Mouse (Mus musculus): ENCODE data around the gene Dffa. TPM values are rescaled to one million over a fixed set of nuclear protein-coding genes. Genes with fewer than 3 reads are reported as not detected.

The Dffa gene
- total and polyA plus RNA-seq, 3 experiments, result 23.4 to 44.8 (median 26.8) TPM

DNA sequence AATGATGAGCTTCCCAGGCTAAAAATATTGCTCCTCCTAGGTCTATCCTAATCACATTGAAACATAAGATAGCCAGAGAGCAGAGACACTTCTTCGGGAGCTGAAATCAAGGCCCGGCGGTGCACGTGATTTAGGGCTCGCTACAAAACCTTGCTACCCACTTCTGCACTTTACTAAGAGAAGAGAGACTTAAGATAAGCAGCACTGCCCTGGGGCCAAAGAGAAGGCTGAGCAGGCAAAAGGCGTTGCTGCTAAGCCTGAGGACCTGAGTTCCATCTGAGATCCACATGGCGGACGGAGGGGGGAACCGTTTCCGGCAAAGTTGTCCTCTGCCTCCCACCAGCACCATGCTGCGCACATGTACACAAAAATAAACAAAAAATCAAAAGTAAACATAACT, 5.4 kb upstream of the Dffa start:
- DNase-seq (ENCODE audit: extremely low read depth), result peak; percentile 25
- Histone ChIP-seq H3K36me3 (replicated peaks in 1 of 2; ENCODE audit: control insufficient read depth in 1 of 2, insufficient read depth in 1 of 2, low read length in 1 of 2) (peaks cover 2 to 23% of the 10 kb centered on the region in 2 experiments), H3K9me3 (replicated peaks; ENCODE audit: low read length) (no peaks in the 10 kb centered on the region), H3K4me1 (ENCODE audit: control insufficient read depth in 1 of 2, insufficient read depth in 2 of 2) (peaks cover 6 to 21% of the 10 kb centered on the region in 2 experiments; a peak in 3 of 4 replicates), H3K4me2 (ENCODE audit: insufficient read depth, low read depth, poor library complexity, severe bottlenecking) (peak overlapping the region; percentile 62), H3K27me3 (replicated peaks) (no peaks in the 10 kb centered on the region), H3K9ac (ENCODE audit: insufficient read depth, low read depth) (peak overlapping the region; percentile 70), H3K27ac (ENCODE audit: insufficient read depth, low read depth) (no peak overlapping the region), H3K79me2 (replicated peaks; ENCODE audit: control insufficient read depth, extremely low read depth, insufficient read depth, poor library complexity, severe bottlenecking) (peaks cover 36% of the 10 kb centered on the region), H3K4me3 (replicated peaks in 1 of 3; ENCODE audit: low read depth in 2 of 3, low read length in 2 of 3, poor library complexity in 1 of 3) (peak overlapping the region; percentile 91 to 99 (median 99))
- TF ChIP-seq SMC3 (IDR thresholded peaks at IDR 0.05; ENCODE audit: low read depth, low read length) (no peak), MXI1 (IDR thresholded peaks at IDR 0.05; ENCODE audit: low read depth, low read length) (peak; percentile 75), IRF4 (IDR thresholded peaks at IDR 0.05; ENCODE audit: low read depth, low read length) (no peak), MAZ (IDR thresholded peaks at IDR 0.05; ENCODE audit: low read depth, low read length) (no peak), BHLHE40 (IDR thresholded peaks at IDR 0.05; ENCODE audit: low read depth, low read length) (peak; percentile 78), MAX (IDR thresholded peaks at IDR 0.05; ENCODE audit: low read length) (peak; percentile 64; the same call in 1 of the 2 replicates), E2F4 (IDR thresholded peaks at IDR 0.05; ENCODE audit: insufficient replicate concordance, low read depth, low read length) (no peak), POLR2A (IDR thresholded peaks at IDR 0.05; ENCODE audit: low read depth, low read length) (no peak), USF1 (IDR thresholded peaks at IDR 0.05; ENCODE audit: low read depth, low read length) (no peak; the same call in 1 of the 2 replicates), NRF1 (IDR thresholded peaks at IDR 0.05; ENCODE audit: low read depth, low read length) (0 out of 2 replicates have a peak, but pooled peaks have one; percentile 19), MYC (IDR thresholded peaks at IDR 0.05; ENCODE audit: low read depth, low read length) (peak; percentile 89), ZKSCAN1 (IDR thresholded peaks at IDR 0.05; ENCODE audit: borderline replicate concordance, low read depth, low read length) (no peak)
- in situ Hi-C loops (cut with MboI; ENCODE audit: low pct_ligation_motif_present, low pct_unique_long_range_greater_than_20kb, low sequenced_read_pairs), result no loop called here
- dilution Hi-C loops (cut with MboI; ENCODE audit: extremely low pct_ligation_motif_present, extremely low pct_unique_long_range_greater_than_20kb, low sequenced_read_pairs), result no loop called here

DNA sequence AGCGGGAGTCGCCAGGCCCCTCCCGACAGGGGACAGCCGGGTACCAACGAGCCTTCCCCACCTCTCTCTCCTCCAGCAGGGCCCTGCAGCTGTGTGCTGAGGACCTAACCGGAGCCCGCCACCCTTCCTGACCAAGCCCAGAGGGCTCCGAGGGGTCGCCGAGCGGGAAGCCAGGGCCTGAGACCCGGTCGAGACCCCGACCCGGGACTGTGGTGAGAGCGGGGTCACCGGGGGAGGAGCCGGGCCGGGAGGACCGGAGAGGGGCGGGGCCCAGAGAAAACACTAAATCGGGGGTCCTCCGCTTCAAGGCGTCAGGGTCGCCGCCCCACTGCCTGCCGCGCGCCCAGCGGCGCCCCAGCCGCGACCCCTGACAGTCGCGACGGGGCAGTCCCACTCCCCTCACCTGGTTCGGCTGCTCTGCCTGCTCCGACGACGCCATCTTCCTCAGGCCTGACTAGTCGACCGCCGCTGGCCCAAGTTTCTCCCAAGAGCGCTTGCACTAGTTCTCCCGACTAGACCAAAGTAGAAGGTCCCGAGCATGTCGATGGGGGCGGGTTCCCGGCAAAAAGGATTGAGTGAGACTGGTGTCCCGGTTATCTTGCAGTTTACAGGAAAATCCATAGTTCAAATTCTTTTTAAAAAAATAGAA, 4.5 kb upstream of the Dffa start, which contains the start of gene Pex14:
Gene Pex14 (minus strand): TSS at position 508 of the 649 bp plus-strand sequence.
- Histone ChIP-seq H3K79me2 (replicated peaks; ENCODE audit: control insufficient read depth, extremely low read depth, insufficient read depth, poor library complexity, severe bottlenecking) (peaks cover 36% of the 10 kb centered on the region), H3K4me2 (ENCODE audit: insufficient read depth, low read depth, poor library complexity, severe bottlenecking) (peak within 1 kb of the TSS; percentile 73), H3K27me3 (replicated peaks) (no peaks in the 10 kb centered on the region), H3K36me3 (replicated peaks in 1 of 2; ENCODE audit: control insufficient read depth in 1 of 2, insufficient read depth in 1 of 2, low read length in 1 of 2) (peaks cover 0 to 14% of the 10 kb centered on the region in 2 experiments), H3K4me3 (replicated peaks in 1 of 3; ENCODE audit: low read depth in 2 of 3, low read length in 2 of 3, poor library complexity in 1 of 3) (peak within 1 kb of the TSS; percentile 91 to 99 (median 99)), H3K9me3 (replicated peaks; ENCODE audit: low read length) (no peaks in the 10 kb centered on the region), H3K4me1 (ENCODE audit: control insufficient read depth in 1 of 2, insufficient read depth in 2 of 2) (peaks cover 6 to 21% of the 10 kb centered on the region in 2 experiments; a peak in 3 of 4 replicates), H3K9ac (ENCODE audit: insufficient read depth, low read depth) (peak within 1 kb of the TSS; percentile 70), H3K27ac (ENCODE audit: insufficient read depth, low read depth) (no peak within 1 kb of the TSS)
- in situ Hi-C loops (cut with MboI; ENCODE audit: low pct_ligation_motif_present, low pct_unique_long_range_greater_than_20kb, low sequenced_read_pairs), result no loop called here
- dilution Hi-C loops (cut with MboI; ENCODE audit: extremely low pct_ligation_motif_present, extremely low pct_unique_long_range_greater_than_20kb, low sequenced_read_pairs), result no loop called here
- peak; percentile 90 for DNase-seq (ENCODE audit: extremely low read depth)
- TF ChIP-seq MAZ (IDR thresholded peaks at IDR 0.05; ENCODE audit: low read depth, low read length) (peak; percentile 62; the same call in 1 of the 2 replicates), MXI1 (IDR thresholded peaks at IDR 0.05; ENCODE audit: low read depth, low read length) (peak; percentile 53; the same call in 1 of the 2 replicates), USF1 (IDR thresholded peaks at IDR 0.05; ENCODE audit: low read depth, low read length) (no peak), BHLHE40 (IDR thresholded peaks at IDR 0.05; ENCODE audit: low read depth, low read length) (peak; percentile 4; the same call in 1 of the 2 replicates), MAX (IDR thresholded peaks at IDR 0.05; ENCODE audit: low read length) (no peak), NELFE (IDR thresholded peaks at IDR 0.05; ENCODE audit: low read depth, low read length) (peak; percentile 65), JUND (conservative IDR thresholded peaks at IDR 0.05; ENCODE audit: low read depth, low read length) (no peak), TCF12 (IDR thresholded peaks at IDR 0.05; ENCODE audit: low read depth, low read length) (peak; percentile 94), GABPA (IDR thresholded peaks at IDR 0.05; ENCODE audit: insufficient replicate concordance, low read depth, low read length) (peak; percentile 52; the same call in 1 of the 2 replicates), JUN (IDR thresholded peaks at IDR 0.05; ENCODE audit: insufficient read depth, low read depth, low read length) (no peak), MEF2A (IDR thresholded peaks at IDR 0.05; ENCODE audit: borderline replicate concordance, low read depth, low read length) (peak; percentile 70; the same call in 1 of the 2 replicates), SIN3A (IDR thresholded peaks at IDR 0.05; ENCODE audit: low read length) (peak; percentile 97), NRF1 (IDR thresholded peaks at IDR 0.05; ENCODE audit: low read depth, low read length) (peak; percentile 71), MAFK (IDR thresholded peaks at IDR 0.05; ENCODE audit: insufficient replicate concordance, low read length) (no peak), RAD21 (IDR thresholded peaks at IDR 0.05; ENCODE audit: low read depth, low read length) (no peak), IRF4 (IDR thresholded peaks at IDR 0.05; ENCODE audit: low read depth, low read length) (peak; percentile 87), KAT2A (IDR thresholded peaks at IDR 0.05; ENCODE audit: insufficient replicate concordance, low read length) (peak; percentile 92; the same call in 1 of the 2 replicates), ZC3H11A (IDR thresholded peaks at IDR 0.05; ENCODE audit: low read depth, low read length) (no peak), ELF1 (IDR thresholded peaks at IDR 0.05; ENCODE audit: low read depth, low read length) (peak; percentile 68; the same call in 1 of the 2 replicates), ZKSCAN1 (IDR thresholded peaks at IDR 0.05; ENCODE audit: borderline replicate concordance, low read depth, low read length) (no peak), TBP (conservative IDR thresholded peaks at IDR 0.05; ENCODE audit: low read depth, low read length) (peak; percentile 79), POLR2AphosphoS2 (IDR thresholded peaks at IDR 0.05; ENCODE audit: low read depth, low read length) (no peak; the same call in 1 of the 2 replicates), ETS1 (conservative IDR thresholded peaks at IDR 0.05; ENCODE audit: low read depth, low read length) (no peak), HCFC1 (IDR thresholded peaks at IDR 0.05; ENCODE audit: low read depth, low read length) (peak; percentile 97), PAX5 (IDR thresholded peaks at IDR 0.05; ENCODE audit: low read length) (no peak)

Measured in CH12.LX (cell line).